Mouse (Mus musculus) bone marrow, adult 2 months (tissue): ENCODE measurements at regions not wholly inside any gene's neighbourhood (a gene's known extent, or its start where the extent isn't known, plus 50 kb on each side); places are given as distances from the start of the nearest gene placed in this dataset.

Source experiments
- CTCF ChIP-seq: fragments of 200-500 bp; IDR thresholded peaks from 2 replicates; pipeline ENCODE4 v1.5.1; 2011; ENCODE audit warnings: low read length, control low read depth; ENCODE audit not compliant: control insufficient read depth, insufficient read depth
- POLR2A ChIP-seq: fragments of 200-500 bp; IDR thresholded peaks from 2 replicates; pipeline ENCODE4 v1.6.1; 2011; ENCODE audit warnings: low read depth, mild to moderate bottlenecking, control low read depth, low read length, borderline replicate concordance; ENCODE audit not compliant: control insufficient read depth

DNA sequence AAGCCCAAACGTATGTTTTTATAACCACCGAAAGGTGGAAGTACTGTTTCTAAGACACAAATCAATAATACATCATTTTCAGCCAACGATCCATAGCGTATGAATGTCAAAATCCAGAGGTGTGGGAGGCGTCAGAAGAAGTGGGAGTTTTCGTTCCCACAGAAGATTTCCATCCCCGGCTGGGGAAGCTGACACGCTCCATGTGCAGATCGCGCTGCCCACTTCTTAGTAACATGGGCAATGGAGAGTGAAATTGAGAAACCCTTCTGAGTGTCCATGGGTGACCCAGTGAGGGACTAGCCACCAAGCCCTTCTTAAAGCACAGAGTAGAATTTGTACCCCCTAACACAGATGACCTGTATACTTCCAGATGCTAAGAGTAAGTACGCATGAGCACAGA lies 110.1 kb upstream of the Sh3bp4 start:
- TF ChIP-seq POLR2A (no peak), CTCF (no peak)
